Mouse (Mus musculus): Measurements from ENCODE around the gene Bloc1s3.

- TF ChIP-seq CTCF (conservative IDR thresholded peaks at IDR 0.05; ENCODE audit: low read length) = no peak
- no peak for TF ChIP-seq NANOG (IDR thresholded peaks at IDR 0.05; ENCODE audit: borderline replicate concordance, low read length)
- TF ChIP-seq POU5F1 (IDR thresholded peaks at IDR 0.05; ENCODE audit: borderline replicate concordance, low read length) = no peak
Measured at GRCm38 (mm10) chr7:19477624-19478384, 30.4 kb downstream of the Bloc1s3 start.

Data from E14TG2a.4 (cell line).